Mouse (Mus musculus): ENCODE data around the gene Tpi1. TPM values are rescaled to one million over a fixed set of nuclear protein-coding genes. Genes with fewer than 3 reads are reported as not detected.
"Not testable (repeated sequence)": the region's sequence is repeated elsewhere in the genome, so short reads cannot be mapped to it uniquely, and the experiment has no call there.

Tpi1 gene
- polyA plus RNA-seq, 1 experiment: 181 TPM

DNA sequence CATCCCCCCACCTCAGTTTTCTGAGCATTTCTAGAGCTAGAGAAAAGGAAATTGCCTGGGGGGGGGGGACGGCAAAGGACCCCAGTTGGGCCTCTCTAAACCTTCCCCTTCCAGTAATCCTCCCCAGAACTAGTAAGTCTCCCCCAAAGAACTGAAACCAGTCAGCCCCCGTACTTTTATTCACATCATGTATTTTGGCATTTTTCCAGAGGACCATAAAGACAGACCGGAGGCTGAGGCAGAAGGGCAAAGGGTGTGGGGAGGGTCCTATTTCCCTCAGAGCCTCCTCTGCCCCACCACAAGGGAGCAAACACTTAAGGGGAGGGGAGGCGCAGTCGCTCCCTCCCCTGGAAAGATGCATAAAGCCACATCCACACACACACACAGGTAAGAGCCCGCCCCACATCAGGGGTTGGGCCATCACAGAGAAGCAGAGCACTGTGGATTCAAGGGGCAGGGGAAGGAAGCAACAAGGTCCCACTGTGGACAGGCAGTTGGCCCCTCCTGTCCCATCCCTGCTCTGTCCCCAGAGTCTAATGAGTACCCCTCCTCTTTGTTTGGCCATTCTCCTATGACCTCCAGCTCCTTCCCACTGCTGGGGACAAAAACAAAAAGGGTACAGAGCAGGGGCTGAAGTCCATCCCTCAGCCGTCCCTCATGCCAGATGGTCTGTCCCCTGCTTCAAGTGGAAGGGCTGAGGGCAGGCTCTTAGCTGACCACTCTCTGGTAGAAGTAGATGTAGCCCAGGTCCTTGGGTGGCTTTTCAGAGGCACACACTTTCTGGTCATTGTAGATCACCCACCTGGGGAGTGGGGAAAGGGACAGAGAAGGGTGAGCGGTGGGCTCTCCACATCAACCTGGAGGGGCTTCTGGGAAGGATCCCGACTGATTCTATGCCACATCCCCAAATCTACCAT is 1.0 kb upstream of the Tpi1 start:
- H3K4me3 ChIP-seq (ENCODE audit: control insufficient read depth, insufficient read depth, low read length): no peak overlapping the region
- no peak for TF ChIP-seq CTCF (IDR thresholded peaks at IDR 0.05; ENCODE audit: borderline replicate concordance, control insufficient read depth, extremely low read depth, insufficient read depth, low read length, poor library complexity)
- TF ChIP-seq POLR2A (IDR thresholded peaks at IDR 0.05; ENCODE audit: control insufficient read depth, extremely low read depth, insufficient read depth, low read length, poor library complexity): no peak
- H3K27me3 ChIP-seq (ENCODE audit: control insufficient read depth, insufficient read depth, low read length): no peaks in the 10 kb centered on the region
- WGBS: 93% methylated on average over 9 of the region's 9 CpGs
- peaks cover 15% of the 10 kb centered on the region for H3K4me1 ChIP-seq (replicated peaks; ENCODE audit: control insufficient read depth, insufficient read depth, low read length)
- peaks cover 19% of the 10 kb centered on the region for H3K36me3 ChIP-seq (ENCODE audit: control insufficient read depth, insufficient read depth, low read length)
- no peak for DNase-seq
- H3K27ac ChIP-seq (ENCODE audit: control insufficient read depth, insufficient read depth, low read length): no peak overlapping the region

DNA sequence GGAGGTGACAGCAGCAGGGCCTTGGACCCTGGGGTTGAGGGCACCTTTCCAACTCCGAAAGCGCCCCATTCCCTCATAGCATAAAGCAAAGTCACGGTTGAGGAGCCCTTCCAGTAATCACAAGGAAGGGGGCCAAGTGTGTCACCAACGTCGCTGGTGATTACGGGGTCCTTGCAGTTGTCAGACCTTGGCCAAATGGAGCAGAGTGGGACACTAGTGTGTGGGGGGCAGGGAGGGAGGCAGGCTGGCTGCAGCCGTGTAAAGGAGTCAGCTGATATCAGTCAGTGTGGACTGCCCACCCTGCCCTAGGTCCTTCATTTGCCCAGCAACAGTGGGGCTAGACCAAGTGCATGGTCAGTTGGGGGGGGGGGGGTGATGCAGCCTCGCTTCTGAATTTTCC is 352 bp upstream of the Tpi1 start:
- Histone ChIP-seq H3K27ac (ENCODE audit: control insufficient read depth, insufficient read depth, low read length) (no peak overlapping the region), H3K36me3 (ENCODE audit: control insufficient read depth, insufficient read depth, low read length) (peaks cover 12% of the 10 kb centered on the region; the same call in 1 of the 2 replicates), H3K4me1 (replicated peaks; ENCODE audit: control insufficient read depth, insufficient read depth, low read length) (peaks cover 20% of the 10 kb centered on the region), H3K4me3 (ENCODE audit: control insufficient read depth, insufficient read depth, low read length) (peak overlapping the region; percentile 60; the same call in 1 of the 2 replicates), H3K27me3 (ENCODE audit: control insufficient read depth, insufficient read depth, low read length) (no peaks in the 10 kb centered on the region)
- TF ChIP-seq CTCF (IDR thresholded peaks at IDR 0.05; ENCODE audit: borderline replicate concordance, control insufficient read depth, extremely low read depth, insufficient read depth, low read length, poor library complexity) (no peak), POLR2A (IDR thresholded peaks at IDR 0.05; ENCODE audit: control insufficient read depth, extremely low read depth, insufficient read depth, low read length, poor library complexity) (no peak)
- DNase-seq: no peak
- 73% methylated on average over 8 of the region's 8 CpGs for WGBS

DNA sequence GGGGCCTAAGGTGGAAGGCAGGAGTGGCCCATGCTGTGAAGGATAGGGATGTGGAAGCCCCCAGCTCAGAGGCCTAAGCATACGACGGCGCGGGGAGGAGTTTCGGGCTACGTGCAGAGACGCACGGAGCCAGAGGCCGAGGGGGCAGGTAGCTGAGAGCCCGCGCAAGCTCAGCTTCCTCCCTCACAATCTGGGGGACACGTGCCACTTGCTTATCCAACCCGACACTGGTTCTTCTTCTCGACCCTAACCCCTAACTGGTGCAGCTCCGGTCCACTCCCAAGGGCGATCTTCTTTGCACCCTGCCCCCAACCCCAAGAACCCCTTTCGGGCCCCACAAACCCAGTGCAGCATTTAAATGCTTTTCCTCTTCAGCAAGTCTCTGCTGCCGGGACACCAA is 600 bp downstream of the Tpi1 start:
- TF ChIP-seq POLR2A (IDR thresholded peaks at IDR 0.05; ENCODE audit: control insufficient read depth, extremely low read depth, insufficient read depth, low read length, poor library complexity): no peak
- no peak for TF ChIP-seq CTCF (IDR thresholded peaks at IDR 0.05; ENCODE audit: borderline replicate concordance, control insufficient read depth, extremely low read depth, insufficient read depth, low read length, poor library complexity)
- peaks cover 29% of the 10 kb centered on the region for H3K4me1 ChIP-seq (replicated peaks; ENCODE audit: control insufficient read depth, insufficient read depth, low read length)
- peak overlapping the region; percentile 60 for H3K4me3 ChIP-seq (ENCODE audit: control insufficient read depth, insufficient read depth, low read length)
- peak; percentile 65 for DNase-seq
- WGBS: under 1% methylated on average over 18 of the region's 18 CpGs
- H3K27ac ChIP-seq (ENCODE audit: control insufficient read depth, insufficient read depth, low read length): no peak overlapping the region
- H3K27me3 ChIP-seq (ENCODE audit: control insufficient read depth, insufficient read depth, low read length): no peaks in the 10 kb centered on the region
- H3K36me3 ChIP-seq (ENCODE audit: control insufficient read depth, insufficient read depth, low read length): peaks cover 9% of the 10 kb centered on the region; the same call in 1 of the 2 replicates

DNA sequence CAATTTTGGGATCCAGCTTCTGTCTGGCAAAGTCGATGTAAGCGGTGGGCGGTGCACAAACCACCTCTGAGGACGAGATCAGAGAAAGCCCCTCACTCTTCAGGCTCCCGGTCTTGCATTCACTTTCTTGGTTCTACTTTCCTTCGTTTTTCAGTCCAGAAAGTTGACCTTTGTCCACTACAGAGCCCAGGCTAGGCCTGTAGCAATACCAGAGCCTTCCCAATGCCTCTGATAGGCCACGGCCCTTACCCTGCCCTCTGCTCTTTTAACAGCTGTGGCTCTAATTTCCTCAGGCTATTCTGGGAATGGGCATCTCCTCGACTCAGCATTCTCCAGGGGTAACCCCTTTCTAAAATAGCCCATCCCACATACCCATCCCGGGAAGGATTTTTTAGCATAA is 1.2 kb downstream of the Tpi1 start:
- Histone ChIP-seq H3K4me3 (ENCODE audit: control insufficient read depth, insufficient read depth, low read length) (peak overlapping the region; percentile 60), H3K27me3 (ENCODE audit: control insufficient read depth, insufficient read depth, low read length) (no peaks in the 10 kb centered on the region), H3K27ac (ENCODE audit: control insufficient read depth, insufficient read depth, low read length) (no peak overlapping the region), H3K4me1 (replicated peaks; ENCODE audit: control insufficient read depth, insufficient read depth, low read length) (peaks cover 29% of the 10 kb centered on the region), H3K36me3 (ENCODE audit: control insufficient read depth, insufficient read depth, low read length) (peaks cover 7% of the 10 kb centered on the region; the same call in 1 of the 2 replicates)
- TF ChIP-seq POLR2A (IDR thresholded peaks at IDR 0.05; ENCODE audit: control insufficient read depth, extremely low read depth, insufficient read depth, low read length, poor library complexity): no peak
- no peak for TF ChIP-seq CTCF (IDR thresholded peaks at IDR 0.05; ENCODE audit: borderline replicate concordance, control insufficient read depth, extremely low read depth, insufficient read depth, low read length, poor library complexity)
- WGBS: 51% methylated on average over 9 of the region's 9 CpGs
- no peak for DNase-seq

DNA sequence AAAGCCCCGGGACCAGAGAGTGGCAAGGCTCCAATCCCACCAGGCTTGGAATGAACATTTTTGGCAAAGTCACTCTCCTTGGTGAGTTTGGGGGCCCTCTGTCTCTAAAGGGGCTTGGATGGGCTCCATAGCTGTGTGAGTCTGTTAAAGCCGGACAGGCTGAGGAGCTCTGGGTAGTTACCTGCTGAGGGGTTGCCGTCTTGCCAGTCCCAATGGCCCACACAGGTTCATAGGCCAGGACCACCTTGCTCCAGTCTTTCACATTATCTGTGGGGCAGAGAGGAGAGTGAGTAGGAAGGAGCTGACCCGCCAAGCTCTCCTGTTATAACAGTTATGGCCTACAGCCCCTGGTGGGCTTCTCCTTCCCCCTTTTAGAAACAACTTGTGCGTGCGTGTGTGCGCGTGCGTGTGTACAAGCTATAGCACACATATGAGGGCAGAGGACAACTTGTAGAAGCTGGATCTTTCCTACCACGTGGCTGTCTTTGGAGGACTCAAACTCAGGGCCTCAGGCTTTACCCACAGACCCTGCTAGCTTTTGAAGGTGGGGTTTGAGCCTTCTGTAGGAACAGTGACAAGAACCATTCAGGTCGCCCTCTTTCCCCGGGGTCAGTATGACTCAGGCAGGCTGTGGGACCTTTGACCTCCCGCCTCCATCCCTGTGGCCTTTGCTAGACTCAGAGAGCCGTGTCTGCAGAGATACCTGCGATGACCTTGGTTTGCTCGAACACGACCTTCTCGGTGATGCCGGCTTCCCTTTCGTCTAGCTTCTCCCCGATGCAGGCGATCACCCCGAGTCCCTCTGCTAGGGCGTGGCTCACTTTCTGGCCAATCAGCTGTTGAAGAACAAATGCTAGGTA is 2.2 kb downstream of the Tpi1 start:
- TF ChIP-seq CTCF (IDR thresholded peaks at IDR 0.05; ENCODE audit: borderline replicate concordance, control insufficient read depth, extremely low read depth, insufficient read depth, low read length, poor library complexity) (no peak), POLR2A (IDR thresholded peaks at IDR 0.05; ENCODE audit: control insufficient read depth, extremely low read depth, insufficient read depth, low read length, poor library complexity) (no peak)
- DNase-seq: no peak
- Histone ChIP-seq H3K36me3 (ENCODE audit: control insufficient read depth, insufficient read depth, low read length) (no peaks in the 10 kb centered on the region; the same call in 1 of the 2 replicates), H3K4me1 (replicated peaks; ENCODE audit: control insufficient read depth, insufficient read depth, low read length) (peaks cover 29% of the 10 kb centered on the region), H3K27ac (ENCODE audit: control insufficient read depth, insufficient read depth, low read length) (no peak overlapping the region), H3K4me3 (ENCODE audit: control insufficient read depth, insufficient read depth, low read length) (no peak overlapping the region), H3K27me3 (ENCODE audit: control insufficient read depth, insufficient read depth, low read length) (no peaks in the 10 kb centered on the region)
- 96% methylated on average over 24 of the region's 24 CpGs for WGBS

DNA sequence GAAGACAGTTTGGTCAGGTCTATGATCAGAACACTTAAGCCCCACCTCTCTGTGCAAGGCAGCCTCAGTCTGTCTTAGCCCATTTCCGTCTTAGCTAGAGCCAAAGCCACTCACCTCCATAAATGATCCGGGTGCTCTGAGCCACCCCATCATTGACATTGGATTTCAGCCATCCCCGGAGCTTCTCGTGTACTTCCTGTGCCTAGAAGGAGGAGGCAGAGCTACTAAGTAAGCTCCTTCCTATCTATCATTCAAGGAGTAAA is 2.8 kb downstream of the Tpi1 start:
- 94% methylated on average over 4 of the region's 4 CpGs for WGBS
- no peak for DNase-seq
- TF ChIP-seq CTCF (IDR thresholded peaks at IDR 0.05; ENCODE audit: borderline replicate concordance, control insufficient read depth, extremely low read depth, insufficient read depth, low read length, poor library complexity): no peak
- no peak for TF ChIP-seq POLR2A (IDR thresholded peaks at IDR 0.05; ENCODE audit: control insufficient read depth, extremely low read depth, insufficient read depth, low read length, poor library complexity)
- Histone ChIP-seq H3K27me3 (ENCODE audit: control insufficient read depth, insufficient read depth, low read length) (no peaks in the 10 kb centered on the region), H3K36me3 (ENCODE audit: control insufficient read depth, insufficient read depth, low read length) (no peaks in the 10 kb centered on the region), H3K4me1 (replicated peaks; ENCODE audit: control insufficient read depth, insufficient read depth, low read length) (peaks cover 29% of the 10 kb centered on the region), H3K27ac (ENCODE audit: control insufficient read depth, insufficient read depth, low read length) (no peak overlapping the region), H3K4me3 (ENCODE audit: control insufficient read depth, insufficient read depth, low read length) (no peak overlapping the region)

DNA sequence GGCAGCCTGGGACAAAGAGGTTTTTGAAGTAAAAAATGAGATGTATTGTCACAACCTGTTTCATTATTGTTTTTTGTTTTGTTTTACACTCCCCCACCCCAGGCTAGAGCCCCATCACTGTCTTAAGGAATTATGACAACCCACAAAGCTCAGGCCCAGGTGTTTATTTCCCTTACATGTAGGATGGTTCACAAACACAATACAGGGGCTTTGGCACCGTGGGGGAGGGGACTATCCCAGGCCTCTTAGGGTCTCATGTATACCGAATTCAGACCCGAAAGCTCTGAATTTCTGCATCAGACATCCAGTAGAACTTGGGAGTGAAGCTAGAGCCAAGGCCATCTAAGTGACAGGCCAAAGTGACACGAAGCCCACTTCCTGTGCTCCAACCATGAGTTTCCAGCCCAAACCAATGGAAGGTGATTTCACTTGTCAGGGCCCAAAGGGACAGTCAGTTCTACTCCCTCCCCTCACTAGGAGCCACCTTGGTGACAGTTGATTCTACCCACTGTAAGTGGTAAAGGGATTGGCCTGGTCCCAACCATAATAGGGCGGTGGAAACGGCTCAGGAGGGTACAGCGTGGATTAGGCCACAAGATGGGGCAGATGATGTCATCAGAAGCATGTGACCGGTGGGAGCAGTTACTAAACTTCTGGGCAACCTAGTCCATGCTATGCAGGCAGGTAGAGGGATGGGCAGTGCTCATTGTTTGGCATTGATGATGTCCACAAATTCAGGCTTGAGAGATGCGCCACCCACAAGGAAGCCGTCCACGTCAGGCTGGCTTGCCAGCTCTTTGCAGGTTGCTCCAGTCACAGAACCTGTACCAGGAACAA is 3.3 kb downstream of the Tpi1 start:
- peaks cover 29% of the 10 kb centered on the region for H3K4me1 ChIP-seq (replicated peaks; ENCODE audit: control insufficient read depth, insufficient read depth, low read length)
- H3K36me3 ChIP-seq (ENCODE audit: control insufficient read depth, insufficient read depth, low read length); DNase-seq; H3K27ac ChIP-seq (ENCODE audit: control insufficient read depth, insufficient read depth, low read length); H3K27me3 ChIP-seq (ENCODE audit: control insufficient read depth, insufficient read depth, low read length); H3K4me3 ChIP-seq (ENCODE audit: control insufficient read depth, insufficient read depth, low read length): not testable (repeated sequence)
- 94% methylated on average over 11 of the region's 11 CpGs for WGBS

All from thymus, adult 2 months (tissue).